Mouse (Mus musculus) CD4-positive helper T cell, adult 2 months (primary cell): ENCODE measurements around the gene Wnk4.

Experiments
- DNase-seq: peaks from one replicate; pipeline ENCODE4 v3.0.0-alpha.2; 2012; ENCODE audit warnings: low read depth, missing footprints, low spot score

The Wnk4 gene

DNA sequence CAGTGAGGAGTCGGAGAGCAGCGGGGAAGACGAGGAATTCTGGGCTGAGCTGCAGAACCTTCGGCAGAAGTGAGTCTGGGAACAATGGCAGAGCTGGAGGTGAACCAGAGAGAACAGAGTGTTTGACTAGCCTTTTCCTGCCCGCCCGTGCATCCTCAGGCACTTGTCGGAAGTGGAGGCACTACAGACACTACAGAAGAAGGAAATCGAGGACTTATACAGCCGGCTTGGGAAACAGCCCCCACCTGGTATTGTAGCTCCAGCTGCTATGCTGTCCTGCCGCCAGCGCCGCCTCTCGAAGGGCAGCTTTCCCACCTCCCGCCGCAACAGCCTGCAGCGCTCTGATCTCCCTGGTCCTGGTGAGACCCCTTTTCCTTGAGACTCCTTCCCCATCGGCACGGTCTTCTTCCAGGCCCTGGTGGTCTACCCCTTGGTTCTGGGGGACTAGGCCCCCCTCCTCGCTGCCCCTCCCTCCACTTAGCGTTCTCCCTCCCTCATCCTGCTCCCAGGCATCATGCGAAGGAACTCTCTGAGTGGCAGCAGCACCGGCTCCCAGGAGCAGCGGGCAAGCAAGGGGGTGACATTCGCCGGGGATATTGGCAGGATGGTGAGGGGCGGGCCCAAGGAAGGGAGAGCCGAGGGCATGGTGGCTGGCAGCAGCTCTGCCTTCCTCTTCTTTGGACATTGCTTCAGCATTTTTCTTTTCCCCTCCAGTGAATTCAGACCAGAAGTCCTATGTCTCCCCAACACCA lies 16.1 kb downstream of the Wnk4 start:
- no peak for DNase-seq

DNA sequence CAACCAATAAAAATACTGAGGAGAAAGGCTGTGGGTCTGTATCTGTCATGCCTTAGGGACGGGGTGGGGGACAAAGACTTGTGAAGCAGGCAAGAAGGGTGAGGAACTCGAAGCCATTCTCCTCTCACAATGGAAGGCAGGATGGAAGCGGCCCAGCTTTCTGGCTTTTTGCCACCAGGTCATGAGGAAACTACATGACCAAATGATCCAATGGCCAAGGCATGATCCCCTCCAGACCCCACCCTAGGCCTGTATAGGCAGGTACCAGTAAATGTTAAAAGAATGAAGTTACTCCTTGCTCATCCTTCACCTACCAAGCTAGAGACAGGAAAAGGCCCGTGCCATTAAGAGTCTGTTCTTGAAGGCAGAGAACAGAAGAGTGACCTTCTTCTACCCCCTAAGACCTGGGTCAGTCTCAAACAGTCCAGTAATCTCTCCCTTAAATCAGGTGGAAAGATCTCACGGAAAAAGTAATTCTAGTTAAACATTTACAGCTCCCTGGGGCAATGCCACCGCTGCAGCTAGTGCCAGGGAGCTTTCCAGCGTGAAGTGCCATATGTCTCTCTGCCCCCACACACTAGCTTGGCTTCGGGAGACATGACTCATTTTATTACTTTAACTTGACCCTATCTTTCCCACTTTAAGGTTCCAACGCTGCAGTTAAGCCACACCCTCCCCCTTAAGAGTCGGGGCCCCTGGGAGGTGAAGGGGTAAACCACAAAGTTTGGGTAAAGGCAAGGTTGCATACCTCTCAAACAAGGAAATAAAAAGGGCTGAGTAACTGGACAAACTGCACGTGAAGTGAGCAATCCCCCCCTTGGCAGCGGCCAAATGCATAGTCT lies 17.2 kb downstream of the Wnk4 start:
- DNase-seq: no peak

DNA sequence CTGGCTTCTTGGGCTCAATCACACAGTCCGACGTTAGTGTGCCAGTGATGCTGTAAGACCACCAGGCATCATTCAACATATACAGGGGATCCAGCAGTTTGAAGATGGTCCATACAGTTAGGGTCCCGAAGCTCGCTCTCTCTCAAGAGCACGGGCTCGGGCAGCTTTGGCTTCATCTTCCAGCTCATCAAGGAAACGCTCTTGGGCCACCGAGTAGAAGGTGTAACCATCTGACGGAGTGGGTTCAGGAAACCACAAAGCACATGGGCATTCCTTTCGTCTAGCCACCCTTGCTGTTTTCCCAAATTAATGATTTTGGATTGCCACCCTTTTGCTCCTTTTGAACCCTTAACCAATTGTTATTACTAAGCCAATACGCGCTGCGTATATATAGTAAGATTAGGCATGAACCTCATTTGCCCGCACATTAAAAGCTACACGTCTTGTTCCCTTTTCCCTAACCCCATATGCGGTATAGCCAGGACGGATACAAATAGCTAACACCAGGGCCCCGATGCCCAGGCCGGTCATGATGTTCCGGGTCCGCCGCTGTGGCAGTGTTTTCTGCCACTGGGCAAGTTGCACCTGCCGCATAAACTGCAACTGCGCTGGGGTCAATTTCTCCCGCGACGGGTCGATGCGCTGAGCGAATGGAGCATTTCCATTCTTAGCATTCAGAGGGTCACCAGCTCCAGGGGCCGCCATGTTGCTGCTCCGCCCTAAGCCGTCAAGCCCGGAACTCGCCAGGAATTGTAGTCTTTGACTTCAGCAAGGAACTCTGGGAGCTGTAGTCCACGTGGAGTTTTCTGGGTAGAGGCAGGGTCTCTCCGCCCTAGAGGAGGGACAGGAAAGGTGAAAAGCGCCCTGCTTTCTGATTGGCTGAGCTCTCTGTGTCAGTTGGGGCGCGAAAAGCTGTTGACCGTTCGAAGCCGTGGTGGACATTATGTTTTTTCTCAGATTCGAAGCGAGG lies 18.1 kb downstream of the Wnk4 start, which contains the start of the genes Cntd1 and Coa3:
TSS of gene Cntd1 (plus strand) at position 790 of the 970 bp plus-strand sequence.
TSS of gene Coa3 (minus strand) at position 892 of the 970 bp plus-strand sequence.
- peak; percentile 88 for DNase-seq

DNA sequence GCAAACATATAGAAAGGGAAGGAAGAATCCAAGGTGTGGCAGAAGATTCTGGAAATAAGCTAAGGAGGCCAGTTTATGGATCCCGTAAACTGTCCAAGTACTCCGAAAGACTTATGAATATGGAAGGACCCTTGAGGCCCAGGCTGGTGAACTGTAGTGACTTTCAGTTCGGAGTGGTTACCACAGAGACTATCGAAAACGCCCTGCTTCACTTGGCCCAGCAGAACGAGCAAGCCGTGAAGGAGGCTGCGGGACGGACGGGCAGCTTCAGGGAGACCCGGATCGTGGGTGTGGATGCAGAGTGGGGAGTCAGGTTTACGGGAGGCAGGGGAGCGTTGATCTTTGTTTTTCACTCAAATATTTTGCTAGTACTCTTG lies 18.8 kb downstream of the Wnk4 start:
- no peak for DNase-seq

DNA sequence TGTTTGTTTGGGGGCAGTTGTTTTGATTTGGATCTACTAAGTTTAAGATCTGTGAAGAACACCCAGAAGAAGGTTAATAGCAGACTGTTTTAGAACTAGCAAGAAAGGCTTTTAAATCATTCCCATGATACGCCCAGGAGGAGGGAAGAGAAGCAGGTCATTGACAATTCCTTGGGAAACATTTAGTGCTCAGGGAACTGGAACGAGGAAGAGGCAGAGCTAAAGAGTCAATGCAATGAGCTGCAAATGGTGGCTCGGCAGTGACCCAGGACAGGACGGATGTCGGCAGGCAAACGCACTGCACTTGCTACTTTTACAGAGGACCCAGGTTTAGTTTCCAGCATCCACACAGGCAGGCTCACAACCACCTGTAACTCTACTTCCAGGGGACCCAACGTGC lies 20.5 kb downstream of the Wnk4 start:
- no peak for DNase-seq

DNA sequence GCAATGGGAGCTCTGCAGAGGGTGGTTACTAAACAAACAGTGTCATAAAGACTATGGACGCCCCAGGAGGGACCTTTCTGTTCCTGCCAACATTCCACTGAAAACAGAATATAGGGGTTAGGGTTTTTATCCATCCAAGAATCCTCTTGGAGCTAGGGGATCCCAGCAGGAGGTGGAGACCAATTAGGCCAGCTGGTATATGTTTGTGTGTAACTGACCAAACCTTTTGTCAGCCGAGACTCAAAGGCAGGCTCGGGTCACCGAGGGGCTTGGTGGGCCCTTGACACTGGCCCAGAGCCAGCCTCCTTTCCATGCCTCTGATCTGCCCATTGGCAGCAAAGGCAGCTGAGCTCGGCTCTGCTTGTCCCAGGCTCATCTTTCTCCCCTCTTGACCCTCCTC lies 22.5 kb downstream of the Wnk4 start:
- DNase-seq: no peak

DNA sequence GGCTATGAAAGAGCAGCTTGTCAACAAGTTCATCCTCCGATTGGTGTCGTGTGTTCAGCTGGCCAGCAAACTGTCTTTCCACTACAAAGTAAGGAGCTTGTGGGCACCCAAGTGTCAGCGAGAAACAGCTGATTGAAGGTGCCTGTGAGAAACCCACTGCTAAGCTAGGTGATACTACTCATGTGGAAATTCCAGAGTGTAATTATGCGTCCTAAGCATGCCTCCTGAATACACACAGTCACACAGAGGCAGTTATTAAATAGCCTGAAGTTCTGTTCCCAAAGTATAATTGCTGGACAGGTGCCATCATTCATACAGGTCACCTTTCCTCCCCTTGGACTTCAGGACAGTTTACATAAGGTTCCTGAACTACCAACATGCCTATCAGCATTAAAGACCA lies 23.4 kb downstream of the Wnk4 start:
- no peak for DNase-seq

DNA sequence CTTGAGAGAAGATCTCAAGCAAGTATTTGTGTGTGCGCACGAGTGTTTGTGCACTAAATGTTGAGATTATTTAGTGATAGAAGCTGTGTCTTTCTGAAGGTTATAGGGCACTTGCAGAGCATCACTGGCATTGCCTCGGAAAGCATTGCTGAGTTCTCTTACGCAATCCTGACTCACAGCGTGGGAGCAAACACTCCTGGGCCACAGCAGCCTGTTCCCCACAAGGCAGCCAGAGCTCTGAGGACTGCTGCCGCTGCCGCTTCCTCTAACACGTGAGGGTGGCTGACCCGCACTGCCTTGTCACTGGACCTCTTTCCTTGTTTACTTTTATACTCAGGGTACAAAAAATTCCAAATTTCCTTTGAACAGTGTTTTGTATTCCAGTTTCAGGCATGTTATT lies 26.9 kb downstream of the Wnk4 start:
- no peak for DNase-seq

DNA sequence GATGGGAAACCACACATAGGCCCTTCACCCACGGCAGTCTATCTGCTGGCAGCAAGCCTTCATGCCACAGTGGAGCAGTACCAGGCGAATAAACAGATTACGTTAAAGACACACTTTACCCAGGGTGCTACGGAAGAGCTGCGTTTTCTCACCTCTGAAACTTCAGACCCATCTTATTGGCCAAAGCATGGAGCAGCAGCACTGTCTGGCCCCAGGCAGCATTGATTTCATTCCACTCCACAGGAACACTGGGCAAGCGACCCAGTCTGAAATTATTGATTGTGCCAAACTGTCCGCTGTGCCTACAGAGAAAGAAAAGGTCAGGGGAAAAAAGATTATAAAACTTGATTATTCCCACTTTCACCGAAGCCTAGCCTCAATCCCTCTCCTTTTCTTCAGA lies 30.9 kb downstream of the Wnk4 start:
- no peak for DNase-seq

GRCm38 (mm10) chr11:101295191-101295590 lies 34.8 kb downstream of the Wnk4 start:
- no peak for DNase-seq

- DNase-seq: no peak
These were observed 40.5 kb downstream of the Wnk4 start for GRCm38 (mm10) chr11:101300881-101301280.

GRCm38 (mm10) chr11:101301299-101302003 lies 41.1 kb downstream of the Wnk4 start:
- DNase-seq: no peak

DNA sequence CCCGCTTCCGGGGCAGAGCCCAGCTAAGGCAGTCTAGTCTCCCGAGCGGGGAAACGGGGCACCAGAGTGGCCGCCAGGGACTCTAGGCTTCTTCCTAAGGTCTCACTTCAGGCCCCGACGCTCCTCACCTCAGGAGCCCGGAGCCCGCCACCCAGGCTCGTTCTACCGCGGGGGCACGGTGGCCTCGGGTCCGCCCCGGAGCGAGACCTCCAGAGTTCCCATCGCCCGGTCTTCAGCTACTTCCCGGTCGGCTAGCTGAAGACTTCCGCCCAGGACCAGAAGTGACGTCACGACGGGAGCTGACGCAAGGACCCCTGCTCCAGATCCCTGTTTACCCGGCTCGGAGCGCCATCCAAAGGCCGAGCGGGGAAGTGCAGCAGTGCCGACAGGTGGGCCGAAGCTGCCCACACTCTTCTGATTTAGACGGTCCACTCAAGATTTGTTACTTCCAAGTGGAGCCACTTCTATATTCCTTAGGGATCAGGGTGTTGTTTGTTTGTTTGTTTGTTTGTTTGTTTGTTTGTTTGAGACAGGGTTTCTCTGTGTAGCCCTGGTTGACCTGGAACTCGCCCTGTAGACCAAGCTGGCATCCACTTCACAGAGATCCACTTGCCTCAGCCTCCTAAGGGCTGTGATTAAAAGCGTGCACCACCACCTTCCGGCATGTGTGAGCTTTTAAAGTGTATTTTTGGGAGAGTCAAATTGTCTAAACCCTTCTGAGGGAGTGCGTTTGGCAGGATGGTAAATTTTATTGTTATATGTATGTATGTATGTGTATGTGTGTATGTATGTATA lies 41.8 kb downstream of the Wnk4 start, which contains the start of gene Becn1:
TSS of gene Becn1 (minus strand) at position 283 of the 795 bp plus-strand sequence.
- peak; percentile 92 for DNase-seq

- no peak for DNase-seq
These were observed 47.4 kb downstream of the Wnk4 start for GRCm38 (mm10) chr11:101307744-101308143.

DNA sequence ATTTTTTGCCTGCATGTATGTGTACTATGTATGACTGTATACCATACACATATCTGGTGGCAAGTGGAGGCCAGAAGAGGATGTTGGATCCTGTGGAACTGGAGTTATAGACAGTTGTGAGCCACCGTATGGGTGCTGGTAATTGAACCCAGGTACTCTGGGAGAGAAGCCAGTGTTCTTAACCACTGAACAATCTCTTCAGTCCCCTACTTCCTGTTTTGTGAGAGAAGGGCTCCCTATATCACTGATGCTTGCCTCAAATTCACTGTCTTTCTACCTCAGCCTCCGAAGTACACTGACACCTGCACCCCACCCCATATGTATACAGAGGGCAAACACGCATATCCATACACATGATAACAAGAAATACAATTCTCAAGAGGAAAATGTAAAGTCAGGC lies 50.7 kb downstream of the Wnk4 start:
- no peak for DNase-seq

DNA sequence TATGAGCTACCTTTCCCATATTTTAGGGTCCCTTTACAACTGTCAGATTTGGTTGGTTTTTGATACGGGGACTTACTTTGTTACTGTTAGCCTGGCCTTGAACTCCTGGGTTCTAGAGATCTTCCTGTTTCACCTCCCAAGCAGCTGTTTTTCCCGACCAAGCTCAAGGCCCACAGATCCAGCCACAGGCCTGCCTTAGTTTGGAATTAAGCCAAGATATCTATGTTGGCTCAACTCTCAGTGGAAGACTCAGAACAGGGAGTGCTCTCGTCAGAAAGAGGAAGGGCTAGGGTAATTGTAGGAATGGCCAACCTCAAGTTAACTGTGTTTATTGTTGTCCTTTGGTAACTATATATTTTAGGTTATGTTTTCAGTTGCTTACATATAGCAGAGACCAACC lies 51.8 kb downstream of the Wnk4 start:
- no peak for DNase-seq

DNA sequence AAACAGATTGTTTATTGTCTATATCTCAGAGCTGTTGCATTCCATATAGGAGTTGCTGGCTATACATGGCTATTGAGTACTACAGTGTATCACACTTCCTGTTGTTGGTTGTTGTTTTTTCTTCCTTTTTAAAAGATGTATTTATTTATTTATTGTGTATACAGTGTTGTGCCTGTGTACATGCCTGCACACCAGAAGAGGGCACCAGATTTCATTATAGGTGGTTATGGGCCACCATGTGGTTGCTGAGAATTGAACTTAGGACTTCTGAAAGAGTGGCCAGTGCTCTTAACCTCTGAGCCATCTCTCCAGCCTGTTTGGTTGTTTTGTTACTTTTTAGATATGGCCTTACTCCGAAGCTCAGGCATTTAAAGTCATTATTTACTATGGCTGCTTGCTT lies 54.2 kb downstream of the Wnk4 start:
- DNase-seq: no peak

GRCm38 (mm10) chr11:101315082-101315650 lies 54.8 kb downstream of the Wnk4 start:
- no peak for DNase-seq

DNA sequence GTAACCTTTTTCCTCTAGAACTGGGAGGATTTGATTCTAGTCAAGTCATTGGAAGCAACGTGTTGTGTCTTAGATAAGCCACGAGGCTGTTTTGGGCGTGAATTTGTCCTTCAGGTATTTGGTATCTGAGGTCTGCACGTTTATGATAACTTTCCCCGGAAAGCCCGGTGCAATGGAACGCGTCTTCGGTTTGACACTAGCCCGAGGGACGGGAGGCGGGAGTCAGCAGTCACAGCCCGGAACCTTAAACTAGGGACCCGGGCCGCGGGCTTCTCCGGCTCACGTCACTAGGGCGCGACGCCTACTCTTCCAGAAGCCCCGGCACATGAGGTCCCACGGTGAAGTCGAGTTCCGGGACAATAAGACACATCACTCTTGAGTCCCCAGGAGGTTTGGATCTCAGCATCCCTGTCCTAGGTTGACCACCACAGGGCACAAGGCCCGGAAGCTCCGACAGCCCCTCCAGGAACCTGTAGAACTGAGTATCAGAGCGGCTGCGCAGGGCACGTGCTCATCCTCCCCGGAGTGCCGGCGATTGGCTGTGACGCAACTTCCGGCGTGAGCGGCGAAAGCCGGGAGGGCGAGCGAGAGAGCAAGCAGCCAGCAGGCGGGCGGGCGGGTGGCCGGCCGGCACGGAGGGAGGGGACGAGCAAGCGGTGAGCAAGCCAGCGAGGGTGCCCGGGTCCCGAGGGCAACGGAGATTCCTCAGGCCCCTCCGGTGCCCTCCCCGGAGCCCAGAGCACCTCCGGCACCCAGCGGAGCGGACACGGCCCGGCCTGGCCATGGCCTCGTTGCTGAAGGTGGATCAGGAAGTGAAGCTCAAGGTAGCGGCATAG lies 55.5 kb downstream of the Wnk4 start, which contains the start of gene Psme3:
TSS of gene Psme3 (plus strand) at position 549 of the 836 bp plus-strand sequence.
- peak; percentile 93 for DNase-seq
